Mouse (Mus musculus) embryonic fibroblast, embryonic 13.5 days (primary cell): Measurements from ENCODE around the gene Lsm11.

ENCODE experiments used
- CTCF ChIP-seq: IDR thresholded peaks from 2 replicates; pipeline ENCODE4 v1.5.1; 2011; ENCODE audit warnings: mild to moderate bottlenecking, control low read depth, low read length, moderate library complexity, borderline replicate concordance; ENCODE audit not compliant: insufficient read depth
- POLR2A ChIP-seq: IDR thresholded peaks from 2 replicates; pipeline ENCODE4 v1.6.1; 2011; ENCODE audit warnings: low read depth, mild to moderate bottlenecking, control low read depth, low read length, moderate library complexity

- TF ChIP-seq POLR2A (no peak), CTCF (no peak)
These were observed 47.3 kb downstream of the Lsm11 start for GRCm38 (mm10) chr11:45897392-45897791.
